Mouse (Mus musculus): ENCODE data around the gene Fmnl3.

- TF ChIP-seq POLR2A (IDR thresholded peaks at IDR 0.05; ENCODE audit: insufficient read depth, low read depth, low read length) (no peak), CTCF (IDR thresholded peaks at IDR 0.05) (no peak)
Observed at GRCm38 (mm10) chr15:99334500-99334899, 35.8 kb downstream of the Fmnl3 start.

Data from heart, adult 2 months (tissue).